Mouse (Mus musculus) embryonic fibroblast, embryonic 13.5 days (primary cell): ENCODE measurements around the gene Tubgcp6. TPM values are rescaled to one million over a fixed set of nuclear protein-coding genes. Genes with fewer than 3 reads are reported as not detected.

Source experiments
- H3K27ac ChIP-seq: 2 replicates; pipeline ENCODE4 v1.5.1; 2012; ENCODE audit warnings: low read length, control low read depth, inconsistent platforms; ENCODE audit not compliant: insufficient read depth
- H3K4me1 ChIP-seq: 2 replicates; pipeline ENCODE4 v1.6.1; 2011; ENCODE audit warnings: low read length; ENCODE audit not compliant: control insufficient read depth, insufficient read depth
- H3K4me3 ChIP-seq: 2 replicates; pipeline ENCODE4 v1.5.1; 2011; ENCODE audit warnings: mild to moderate bottlenecking, control low read depth, low read length; ENCODE audit not compliant: insufficient read depth
- CTCF ChIP-seq: IDR thresholded peaks from 2 replicates; pipeline ENCODE4 v1.5.1; 2011; ENCODE audit warnings: mild to moderate bottlenecking, control low read depth, low read length, moderate library complexity, borderline replicate concordance; ENCODE audit not compliant: insufficient read depth
- POLR2A ChIP-seq: IDR thresholded peaks from 2 replicates; pipeline ENCODE4 v1.6.1; 2011; ENCODE audit warnings: low read depth, mild to moderate bottlenecking, control low read depth, low read length, moderate library complexity
- polyA plus RNA-seq: library from polyadenylated mRNA; stranded (reverse); fragments of >200 nt; gene quantifications from 2 replicates; pipeline ENCODE4 v1.2.4, GENCODE M21; 2011; ENCODE audit warnings: low read depth; ENCODE audit not compliant: missing spikeins, insufficient read length

Tubgcp6 gene
- polyA plus RNA-seq, 1 experiment, result 13.5 TPM

DNA sequence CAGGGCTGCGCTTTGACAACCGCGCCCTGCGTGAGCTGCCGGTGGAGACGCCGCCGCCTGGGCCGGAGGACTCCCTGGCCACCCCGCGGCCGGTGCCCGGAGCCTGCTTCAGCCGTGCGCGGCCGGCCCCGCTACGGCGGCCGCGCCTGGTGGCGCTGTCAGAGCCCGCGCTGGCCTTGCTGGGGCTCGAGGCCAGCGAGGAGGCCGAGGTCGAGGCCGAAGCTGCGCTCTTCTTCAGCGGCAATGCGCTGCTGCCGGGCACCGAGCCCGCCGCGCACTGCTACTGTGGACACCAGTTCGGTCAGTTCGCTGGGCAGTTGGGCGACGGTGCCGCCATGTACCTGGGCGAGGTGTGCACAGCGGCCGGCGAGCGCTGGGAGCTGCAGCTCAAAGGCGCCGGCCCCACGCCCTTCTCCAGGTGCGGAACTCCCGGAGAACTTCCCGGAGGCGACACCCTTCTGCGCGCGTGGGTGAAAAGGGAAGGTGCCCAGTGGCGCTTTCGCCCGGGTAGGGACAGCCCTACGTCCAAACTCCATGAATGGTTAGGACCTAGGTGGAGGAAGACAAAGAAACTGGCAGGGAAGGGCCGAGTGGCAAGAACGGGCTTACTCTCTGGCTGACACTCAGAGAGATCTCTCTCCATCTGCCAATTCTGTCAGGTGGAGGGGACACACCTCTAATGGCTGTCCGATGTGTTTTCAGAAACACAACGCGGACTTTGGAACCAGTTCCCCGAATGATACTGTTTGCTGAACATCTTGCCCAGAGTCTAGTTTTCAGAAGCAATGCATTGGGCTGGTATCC, 33.5 kb downstream of the Tubgcp6 start:
- Histone ChIP-seq H3K4me1 (no peaks in the 10 kb centered on the region), H3K4me3 (peak overlapping the region; percentile 60), H3K27ac (peak overlapping the region; percentile 68)
- TF ChIP-seq POLR2A (no peak), CTCF (no peak)

GRCm38 (mm10) chr15:89088607-89089247, 34.2 kb downstream of the Tubgcp6 start, which contains the start of gene Selenoo:
TSS of gene Selenoo (plus strand) at chr15:89089084.
- Histone ChIP-seq H3K4me1 (no peaks in the 10 kb centered on the region), H3K4me3 (peak within 1 kb of the TSS; percentile 60), H3K27ac (peak within 1 kb of the TSS; percentile 68)
- TF ChIP-seq POLR2A, result peak; percentile 87
- TF ChIP-seq CTCF, result no peak

DNA sequence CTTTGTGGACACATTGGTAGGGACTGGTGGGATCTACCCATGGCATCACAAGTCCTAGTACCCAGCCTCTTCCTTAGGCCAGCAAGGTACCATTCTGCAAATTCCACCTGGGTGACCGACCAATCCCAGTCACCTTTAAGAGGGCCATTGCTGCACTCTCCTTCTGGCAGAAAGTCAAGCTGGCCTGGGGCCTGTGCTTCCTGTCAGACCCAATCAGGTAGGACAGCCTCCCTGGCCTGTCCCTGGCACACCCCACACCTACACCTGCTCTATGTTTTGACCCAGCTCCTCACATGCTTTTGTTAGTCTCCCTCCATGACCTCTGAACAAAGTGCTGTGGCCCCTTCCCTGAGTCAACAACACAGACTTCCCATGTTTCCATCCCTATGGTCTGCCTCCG, 38.1 kb downstream of the Tubgcp6 start:
- Histone ChIP-seq H3K4me1 (no peaks in the 10 kb centered on the region), H3K4me3 (no peak overlapping the region), H3K27ac (no peak overlapping the region)
- no peak for TF ChIP-seq CTCF
- no peak for TF ChIP-seq POLR2A

DNA sequence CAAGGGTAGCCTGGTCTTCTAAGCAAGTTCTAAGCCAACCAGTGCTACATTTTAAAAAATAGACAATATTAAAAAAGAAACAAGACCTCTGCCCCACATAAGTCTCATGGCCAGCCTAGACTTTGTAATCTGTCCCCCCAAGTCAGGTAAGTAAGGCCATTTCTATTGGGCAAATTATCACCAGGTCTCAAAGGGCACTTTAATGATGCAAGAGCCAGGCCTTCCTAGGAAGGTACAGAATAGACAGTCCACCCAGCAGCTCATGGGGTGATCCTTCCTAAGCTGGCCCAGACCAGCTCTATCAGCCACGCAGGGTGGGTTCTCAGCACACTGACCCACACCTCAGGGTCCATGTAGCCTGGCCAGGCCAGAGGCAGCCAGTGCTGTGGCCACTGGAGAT, 39.0 kb downstream of the Tubgcp6 start:
- no peak overlapping the region for H3K27ac ChIP-seq
- TF ChIP-seq POLR2A, result no peak
- no peak for TF ChIP-seq CTCF

DNA sequence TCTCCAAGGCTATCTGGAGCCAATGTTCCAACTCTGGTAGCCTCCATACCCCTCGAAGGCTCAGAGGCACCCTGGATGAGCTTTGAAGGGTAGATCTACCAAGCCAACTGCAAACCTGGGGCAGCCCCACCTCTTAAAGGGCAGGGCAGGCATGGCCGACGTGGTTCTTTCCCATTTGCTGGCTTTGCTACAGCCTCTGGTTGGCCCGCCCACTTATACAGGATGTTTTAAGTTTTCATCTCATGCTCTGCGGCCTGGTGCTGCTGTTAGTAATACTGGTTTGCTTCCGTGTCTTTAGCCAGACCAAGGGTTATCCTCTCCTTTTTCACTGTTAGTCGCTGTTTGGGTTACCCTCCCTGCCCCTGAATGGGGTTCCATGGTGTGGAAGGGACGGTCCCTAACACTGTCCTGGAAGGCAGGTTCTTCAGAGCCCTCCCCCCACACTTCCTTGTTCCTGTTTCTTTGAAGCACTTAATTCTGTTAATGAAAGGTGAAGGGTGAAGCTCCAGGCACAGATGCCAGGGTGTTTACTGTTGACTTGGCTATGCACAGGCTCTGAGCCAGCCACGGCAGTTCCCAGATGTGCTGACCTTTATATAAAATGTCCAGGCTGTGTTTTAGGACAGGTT, 44.6 kb downstream of the Tubgcp6 start:
- Histone ChIP-seq H3K4me3 (peak overlapping the region; percentile 29), H3K4me1 (peaks cover 10% of the 10 kb centered on the region; the same call in 1 of the 2 replicates), H3K27ac (no peak overlapping the region)

More for the DNA sequence above, 39.0 kb downstream of the Tubgcp6 start:
- no peaks in the 10 kb centered on the region for H3K4me1 ChIP-seq
- no peak overlapping the region for H3K4me3 ChIP-seq

GRCm38 (mm10) chr15:89076156-89076731, 46.7 kb downstream of the Tubgcp6 start:
- Histone ChIP-seq H3K27ac (0 out of 2 replicates have a peak overlapping the region, but pooled peaks have one; percentile 1), H3K4me3 (peak overlapping the region; percentile 77), H3K4me1 (peaks cover 10% of the 10 kb centered on the region; the same call in 1 of the 2 replicates)
- TF ChIP-seq POLR2A, result no peak
- TF ChIP-seq CTCF, result no peak

More for the DNA sequence above, 44.6 kb downstream of the Tubgcp6 start:
- TF ChIP-seq POLR2A (no peak), CTCF (no peak)

DNA sequence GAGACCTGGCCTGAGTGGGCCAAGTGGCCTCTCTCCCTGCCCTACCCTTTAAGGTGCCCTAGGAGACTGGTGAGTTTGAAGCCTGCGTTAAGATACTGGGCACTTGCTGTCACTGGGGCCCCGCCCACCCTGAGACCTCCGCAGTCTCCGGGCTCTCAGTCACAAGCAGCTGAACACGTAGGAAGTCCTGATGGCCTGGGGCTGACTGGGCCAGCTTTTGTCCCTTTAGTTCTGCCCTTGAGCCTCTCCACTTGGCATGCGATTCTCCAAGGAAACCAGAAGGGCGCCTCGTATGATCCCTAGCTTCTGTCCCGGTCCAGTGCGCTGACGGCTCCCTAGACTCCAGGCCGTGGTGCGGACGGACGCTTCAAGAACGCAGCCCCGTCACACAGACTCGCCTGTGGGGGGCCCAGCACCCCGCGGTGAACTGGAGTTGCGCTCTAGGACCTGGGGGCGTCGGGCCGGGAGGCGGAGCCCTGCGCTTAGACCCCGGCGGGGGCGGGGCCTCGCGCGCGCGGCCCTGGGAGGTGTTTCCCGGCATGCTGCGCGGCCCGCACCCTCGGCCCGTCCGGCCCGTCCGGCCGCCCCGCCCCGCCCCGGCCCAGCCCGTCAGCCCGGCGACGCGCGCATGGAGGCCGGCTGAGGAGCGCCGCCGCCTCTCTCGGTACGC, 47.3 kb downstream of the Tubgcp6 start:
- H3K4me3 ChIP-seq, result peak overlapping the region; percentile 60
- TF ChIP-seq CTCF (0 out of 2 replicates have a peak, but pooled peaks have one; percentile 0), POLR2A (peak; percentile 77)
- H3K27ac ChIP-seq, result peak overlapping the region; percentile 57
- peaks cover 10% of the 10 kb centered on the region; the same call in 1 of the 2 replicates for H3K4me1 ChIP-seq

GRCm38 (mm10) chr15:89074613-89075477, 48.1 kb downstream of the Tubgcp6 start, which contains the start of gene Trabd:
TSS of gene Trabd (plus strand) at chr15:89075124.
- peaks cover 10% of the 10 kb centered on the region; the same call in 1 of the 2 replicates for H3K4me1 ChIP-seq
- peak within 1 kb of the TSS; percentile 57 for H3K27ac ChIP-seq
- TF ChIP-seq CTCF, result no peak
- TF ChIP-seq POLR2A, result no peak
- peak within 1 kb of the TSS; percentile 60 for H3K4me3 ChIP-seq
